In genomic region chr16:9786261-9786660, GRCm38 (mm10) we compare ENCODE assay signal across 20 mouse cellular contexts.
DNase-seq lines count a peak whose midpoint lies in the region; ATAC-seq and TF ChIP-seq lines count a peak whose summit lies in the region.
"Had no signal": no experiment of that assay in that cellular context is flagged by ENCODE, and none has a peak within 500 bp of the region (broad histone marks: within the 10 kb centered on the region; RNA-seq: fewer than 3 reads in every experiment).

No protein-coding gene starts in this region.

- no peaks in the 10 kb centered on the region for H3K4me1 ChIP-seq in forebrain, embryonic 15.5 days
- no peaks in the 10 kb centered on the region for H3K4me1 ChIP-seq in forebrain, embryonic 13.5 days
- H3K4me1 ChIP-seq in forebrain, postnatal 0 days (ENCODE audit: insufficient read depth) = no peaks in the 10 kb centered on the region
- H3K4me1 ChIP-seq in forebrain, embryonic 12.5 days = no peaks in the 10 kb centered on the region
- H3K4me1 ChIP-seq: embryonic facial prominence, embryonic 13.5 days; embryonic facial prominence, embryonic 15.5 days had no signal

- no peak for TF ChIP-seq CTCF in forebrain, postnatal 0 days (IDR thresholded peaks at IDR 0.05; ENCODE audit: low read depth)
- no peak for TF ChIP-seq CTCF in layer of hippocampus, adult 2 months (conservative IDR thresholded peaks at IDR 0.05)
- TF ChIP-seq CTCF in brain, embryonic 14.5 days (IDR thresholded peaks at IDR 0.05; ENCODE audit: borderline replicate concordance, extremely low read depth, insufficient read depth, insufficient read length) = no peak

- no peaks in the 10 kb centered on the region for H3K9me3 ChIP-seq in forebrain, embryonic 15.5 days
- no peaks in the 10 kb centered on the region for H3K9me3 ChIP-seq in forebrain, embryonic 13.5 days (replicated peaks)
- H3K9me3 ChIP-seq in forebrain, postnatal 0 days (ENCODE audit: low read length) = no peaks in the 10 kb centered on the region
- H3K9me3 ChIP-seq in forebrain, embryonic 12.5 days = no peaks in the 10 kb centered on the region
- H3K9me3 ChIP-seq: embryonic facial prominence, embryonic 13.5 days; embryonic facial prominence, embryonic 15.5 days had no signal

- H3K27ac ChIP-seq in forebrain, embryonic 15.5 days (replicated peaks) = no peak overlapping the region
- no peak overlapping the region for H3K27ac ChIP-seq in forebrain, embryonic 13.5 days
- H3K27ac ChIP-seq in forebrain, postnatal 0 days (ENCODE audit: low read depth, low read length) = no peak overlapping the region
- H3K27ac ChIP-seq in forebrain, embryonic 12.5 days = no peak overlapping the region
- peak overlapping the region; percentile 91 for H3K27ac ChIP-seq in layer of hippocampus, adult 2 months
- H3K27ac ChIP-seq: embryonic facial prominence, embryonic 13.5 days; embryonic facial prominence, embryonic 15.5 days had no signal

- no peaks in the 10 kb centered on the region for H3K36me3 ChIP-seq in forebrain, embryonic 15.5 days
- H3K36me3 ChIP-seq in forebrain, embryonic 13.5 days (ENCODE audit: poor library complexity, severe bottlenecking) = no peaks in the 10 kb centered on the region
- H3K36me3 ChIP-seq in forebrain, postnatal 0 days (ENCODE audit: insufficient read depth) = no peaks in the 10 kb centered on the region
- H3K36me3 ChIP-seq in forebrain, embryonic 12.5 days (replicated peaks) = no peaks in the 10 kb centered on the region
- H3K36me3 ChIP-seq: embryonic facial prominence, embryonic 13.5 days; embryonic facial prominence, embryonic 15.5 days had no signal

- no peak overlapping the region for H3K4me2 ChIP-seq in forebrain, embryonic 15.5 days (replicated peaks)
- H3K4me2 ChIP-seq in forebrain, embryonic 13.5 days = no peak overlapping the region
- H3K4me2 ChIP-seq in forebrain, postnatal 0 days (ENCODE audit: low read depth) = no peak overlapping the region
- H3K4me2 ChIP-seq in forebrain, embryonic 12.5 days = no peak overlapping the region
- H3K4me2 ChIP-seq: embryonic facial prominence, embryonic 13.5 days; embryonic facial prominence, embryonic 15.5 days had no signal

- TF ChIP-seq POLR2A in brain, embryonic 14.5 days (IDR thresholded peaks at IDR 0.05; ENCODE audit: borderline replicate concordance, extremely low read depth, insufficient read depth, insufficient read length, poor library complexity, severe bottlenecking) = no peak

- no peak for DNase-seq in forebrain, postnatal 0 days
- no peak for DNase-seq in layer of hippocampus, adult 2 months (ENCODE audit: low spot score in 2 of 2)
- no peak for DNase-seq in layer of hippocampus, adult 9-11 months
- peak; percentile 62 for DNase-seq in brain, embryonic 14.5 days (ENCODE audit: low read depth)
- DNase-seq in cerebellum, postnatal 25 days = no peak
- DNase-seq: adrenal gland, adult 2 months; adrenal gland, postnatal 10 days; adrenal gland, postnatal 25 days; cerebellum, adult 11-12 months; cerebellum, adult 2 months; cerebellum, adult 9-10 months; cerebellum, postnatal 10 days; cerebellum, postnatal 36 days; embryo, embryonic 11 days had no signal

- no peak overlapping the region for H3K4me3 ChIP-seq in forebrain, embryonic 15.5 days
- H3K4me3 ChIP-seq in forebrain, embryonic 13.5 days = no peak overlapping the region
- H3K4me3 ChIP-seq in forebrain, postnatal 0 days (ENCODE audit: low read depth, low read length) = no peak overlapping the region
- no peak overlapping the region for H3K4me3 ChIP-seq in forebrain, embryonic 12.5 days (replicated peaks)
- no peak overlapping the region for H3K4me3 ChIP-seq in layer of hippocampus, adult 2 months
- H3K4me3 ChIP-seq: embryonic facial prominence, embryonic 13.5 days; embryonic facial prominence, embryonic 15.5 days; erythroblast, embryonic 14.5 days had no signal

- ATAC-seq in forebrain, embryonic 15.5 days (replicated peaks) = 0 out of 2 replicates have a peak, but pooled peaks have one; percentile 48
- no peak for ATAC-seq in forebrain, embryonic 13.5 days
- peak; percentile 40; the same call in 1 of the 2 replicates for ATAC-seq in forebrain, postnatal 0 days
- no peak for ATAC-seq in forebrain, embryonic 12.5 days (ENCODE audit: low FRiP score)

- H3K27me3 ChIP-seq in forebrain, embryonic 15.5 days = no peaks in the 10 kb centered on the region
- H3K27me3 ChIP-seq in forebrain, embryonic 13.5 days = no peaks in the 10 kb centered on the region
- no peaks in the 10 kb centered on the region for H3K27me3 ChIP-seq in forebrain, postnatal 0 days (ENCODE audit: insufficient read depth, low read length)
- 0 out of 2 replicates have a peak, but pooled peaks cover 4% of the 10 kb centered on the region for H3K27me3 ChIP-seq in forebrain, embryonic 12.5 days
- H3K27me3 ChIP-seq: embryonic facial prominence, embryonic 13.5 days; embryonic facial prominence, embryonic 15.5 days had no signal

- H3K9ac ChIP-seq in forebrain, embryonic 15.5 days (replicated peaks) = no peak overlapping the region
- no peak overlapping the region for H3K9ac ChIP-seq in forebrain, embryonic 13.5 days
- no peak overlapping the region for H3K9ac ChIP-seq in forebrain, postnatal 0 days
- H3K9ac ChIP-seq in forebrain, embryonic 12.5 days = no peak overlapping the region
- H3K9ac ChIP-seq: embryonic facial prominence, embryonic 13.5 days; embryonic facial prominence, embryonic 15.5 days had no signal

- 29% methylated on average over 1 of the region's 1 CpGs for WGBS in forebrain, embryonic 15.5 days
- WGBS in forebrain, embryonic 13.5 days = 33% methylated on average over 1 of the region's 1 CpGs
- WGBS in forebrain, postnatal 0 days = 17% methylated on average over 1 of the region's 1 CpGs
- WGBS in forebrain, embryonic 12.5 days = 42% methylated on average over 1 of the region's 1 CpGs

Comparison
In these comparisons a context has a peak if more than half of its experiments do, and no peak if none do; other contexts are left out.
1. ATAC-seq: peak in forebrain, embryonic 15.5 days (single experiment) and forebrain, postnatal 0 days (single experiment); none in forebrain, embryonic 13.5 days (single experiment) and forebrain, embryonic 12.5 days (single experiment).